Mouse (Mus musculus) forebrain, embryonic 14.5 days (tissue): ENCODE data around the gene Akap2. TPM values are rescaled to one million over a fixed set of nuclear protein-coding genes. Genes with fewer than 3 reads are reported as not detected.

Experiments
- ATAC-seq: fragments of 200-750 bp; cut with Nextera tagmentation; 2 replicates; pipeline ENCODE4 v1.8.0; 2017; ENCODE audit warnings: mild to moderate bottlenecking, moderate library complexity
- DNase-seq: peaks from one replicate; pipeline ENCODE4 v3.0.0-alpha.2; 2015; ENCODE audit warnings: low spot score
- H3K27ac ChIP-seq: fragments of 300-500 bp; sonication (generic); 2 replicates; pipeline ENCODE4 v1.5.1; 2014; ENCODE audit warnings: low read depth, mild to moderate bottlenecking, control low read depth, low read length, moderate library complexity
- H3K27me3 ChIP-seq: fragments of 300-500 bp; sonication (generic); replicated peaks from 2 replicates; pipeline ENCODE4 v1.6.1; 2014; ENCODE audit warnings: low read length, control low read depth, mixed read lengths; ENCODE audit not compliant: control insufficient read depth, insufficient read depth
- H3K36me3 ChIP-seq: fragments of 300-500 bp; sonication (generic); 2 replicates; pipeline ENCODE4 v1.6.1; 2014; ENCODE audit warnings: low read length, control low read depth; ENCODE audit not compliant: control insufficient read depth, insufficient read depth
- H3K4me1 ChIP-seq: fragments of 300-500 bp; sonication (generic); 2 replicates; pipeline ENCODE4 v1.6.1; 2014; ENCODE audit warnings: antibody characterized with exemption, low read length, control low read depth; ENCODE audit not compliant: control insufficient read depth, insufficient read depth
- H3K4me2 ChIP-seq: fragments of 300-500 bp; sonication (generic); 2 replicates; pipeline ENCODE4 v1.6.1; 2014; ENCODE audit warnings: mild to moderate bottlenecking, control low read depth, low read length
- H3K4me3 ChIP-seq: fragments of 300-500 bp; sonication (generic); 2 replicates; pipeline ENCODE4 v1.5.1; 2014; ENCODE audit warnings: low read depth, low read length, control low read depth
- H3K9ac ChIP-seq: fragments of 300-500 bp; sonication (generic); 2 replicates; pipeline ENCODE4 v1.6.1; 2014; ENCODE audit warnings: mild to moderate bottlenecking, low read length, control low read depth, moderate library complexity
- H3K9me3 ChIP-seq: fragments of 300-500 bp; sonication (generic); replicated peaks from 2 replicates; pipeline ENCODE4 v1.6.1; 2016; ENCODE audit warnings: low read length, control low read depth, mixed read lengths; ENCODE audit not compliant: control insufficient read depth
- WGBS: fragments of 180-500 bp; shearing (Covaris S2); extraction: QIAGEN DNeasy Blood & Tissue Kit; methylation state at CpG from one replicate; pipeline ENCODE4 v1.1.7; 2014; 5-methylcytosine and 5-hydroxymethylcytosine counted together
- polyA plus RNA-seq: library from polyadenylated mRNA; unstranded; fragments of >200 nt; fragmentation: Nextera tagmentation; extraction: Ambion mirVana; gene quantifications from 2 replicates; pipeline ENCODE4 v1.2.1, GENCODE M21; 2014

Gene Akap2
- polyA plus RNA-seq, 1 experiment from 2014 or later: 5.0 TPM

- no peaks in the 10 kb centered on the region for H3K4me1 ChIP-seq
- H3K4me3 ChIP-seq: no peak overlapping the region
- no peak overlapping the region for H3K27ac ChIP-seq
- H3K9ac ChIP-seq: no peak overlapping the region
- H3K9me3 ChIP-seq: no peaks in the 10 kb centered on the region
- no peak for ATAC-seq
- no peak for DNase-seq
- no peaks in the 10 kb centered on the region for H3K36me3 ChIP-seq
- H3K4me2 ChIP-seq: no peak overlapping the region
- no peaks in the 10 kb centered on the region for H3K27me3 ChIP-seq
- WGBS: 89% methylated on average over 4 of the region's 4 CpGs
These were observed 121.9 kb downstream of the Akap2 start for GRCm38 (mm10) chr4:57839343-57839742.

- Histone ChIP-seq H3K36me3 (no peaks in the 10 kb centered on the region), H3K4me3 (no peak overlapping the region), H3K9ac (no peak overlapping the region), H3K27ac (no peak overlapping the region), H3K4me2 (no peak overlapping the region), H3K27me3 (no peaks in the 10 kb centered on the region), H3K4me1 (peaks cover 5% of the 10 kb centered on the region; the same call in 1 of the 2 replicates), H3K9me3 (no peaks in the 10 kb centered on the region)
- DNase-seq (no peak), ATAC-seq (no peak)
- 46% methylated on average over 1 of the region's 1 CpGs for WGBS
These were observed 124.5 kb downstream of the Akap2 start for GRCm38 (mm10) chr4:57841911-57842310.

GRCm38 (mm10) chr4:57842472-57843305, 125.2 kb downstream of the Akap2 start:
- H3K4me3 ChIP-seq: no peak overlapping the region
- ATAC-seq (no peak), DNase-seq (no peak)
- H3K27me3 ChIP-seq: no peaks in the 10 kb centered on the region
- 88% methylated on average over 11 of the region's 11 CpGs for WGBS
- peaks cover 5% of the 10 kb centered on the region; the same call in 1 of the 2 replicates for H3K4me1 ChIP-seq
- no peaks in the 10 kb centered on the region for H3K36me3 ChIP-seq
- no peak overlapping the region for H3K9ac ChIP-seq
- H3K27ac ChIP-seq: no peak overlapping the region
- no peak overlapping the region for H3K4me2 ChIP-seq
- H3K9me3 ChIP-seq: no peaks in the 10 kb centered on the region

GRCm38 (mm10) chr4:57845031-57845431, 127.6 kb downstream of the Akap2 start:
- Histone ChIP-seq H3K9me3 (no peaks in the 10 kb centered on the region), H3K4me2 (peak overlapping the region; percentile 35), H3K27ac (peak overlapping the region; percentile 29; the same call in 1 of the 2 replicates), H3K4me3 (peak overlapping the region; percentile 13; the same call in 1 of the 2 replicates), H3K4me1 (peaks cover 5% of the 10 kb centered on the region; the same call in 1 of the 2 replicates), H3K9ac (peak overlapping the region; percentile 10; the same call in 1 of the 2 replicates), H3K36me3 (no peaks in the 10 kb centered on the region), H3K27me3 (no peaks in the 10 kb centered on the region)
- DNase-seq (peak; percentile 62), ATAC-seq (peak; percentile 77)
- WGBS: 1% methylated on average over 10 of the region's 10 CpGs

- H3K4me3 ChIP-seq: peak overlapping the region; percentile 13; the same call in 1 of the 2 replicates
- no peaks in the 10 kb centered on the region for H3K36me3 ChIP-seq
- peaks cover 5% of the 10 kb centered on the region; the same call in 1 of the 2 replicates for H3K4me1 ChIP-seq
- WGBS: 20% methylated on average over 12 of the region's 12 CpGs
- peak overlapping the region; percentile 10; the same call in 1 of the 2 replicates for H3K9ac ChIP-seq
- no peaks in the 10 kb centered on the region for H3K9me3 ChIP-seq
- DNase-seq (no peak), ATAC-seq (no peak)
- H3K27ac ChIP-seq: peak overlapping the region; percentile 29; the same call in 1 of the 2 replicates
- H3K4me2 ChIP-seq: peak overlapping the region; percentile 35
- H3K27me3 ChIP-seq: no peaks in the 10 kb centered on the region
These were observed 128.2 kb downstream of the Akap2 start for GRCm38 (mm10) chr4:57845541-57846210.

GRCm38 (mm10) chr4:57846381-57846990, 129.0 kb downstream of the Akap2 start:
- 51% methylated on average over 12 of the region's 12 CpGs for WGBS
- Histone ChIP-seq H3K9me3 (no peaks in the 10 kb centered on the region), H3K4me1 (peaks cover 5% of the 10 kb centered on the region; the same call in 1 of the 2 replicates), H3K4me3 (no peak overlapping the region), H3K36me3 (no peaks in the 10 kb centered on the region), H3K27ac (no peak overlapping the region), H3K4me2 (no peak overlapping the region), H3K9ac (no peak overlapping the region), H3K27me3 (no peaks in the 10 kb centered on the region)
- no peak for ATAC-seq
- DNase-seq: no peak

GRCm38 (mm10) chr4:57846991-57847422, 129.6 kb downstream of the Akap2 start:
- Histone ChIP-seq H3K9ac (no peak overlapping the region; the same call in 1 of the 2 replicates), H3K36me3 (no peaks in the 10 kb centered on the region), H3K27ac (no peak overlapping the region), H3K4me3 (no peak overlapping the region), H3K27me3 (no peaks in the 10 kb centered on the region), H3K9me3 (no peaks in the 10 kb centered on the region), H3K4me2 (0 out of 2 replicates have a peak overlapping the region, but pooled peaks have one; percentile 3), H3K4me1 (peaks cover 5% of the 10 kb centered on the region; the same call in 1 of the 2 replicates)
- WGBS: 37% methylated on average over 8 of the region's 8 CpGs
- no peak for DNase-seq
- ATAC-seq: 0 out of 2 replicates have a peak, but pooled peaks have one; percentile 20

GRCm38 (mm10) chr4:57847676-57848075, 130.2 kb downstream of the Akap2 start:
- Histone ChIP-seq H3K27me3 (no peaks in the 10 kb centered on the region), H3K9ac (no peak overlapping the region; the same call in 1 of the 2 replicates), H3K4me3 (no peak overlapping the region), H3K27ac (no peak overlapping the region), H3K9me3 (no peaks in the 10 kb centered on the region), H3K36me3 (no peaks in the 10 kb centered on the region), H3K4me1 (peaks cover 5% of the 10 kb centered on the region; the same call in 1 of the 2 replicates), H3K4me2 (0 out of 2 replicates have a peak overlapping the region, but pooled peaks have one; percentile 3)
- WGBS: 90% methylated on average over 3 of the region's 3 CpGs
- ATAC-seq (no peak), DNase-seq (no peak)
